7 mouse cellular contexts compared by ENCODE assay signal in the genomic region with DNA sequence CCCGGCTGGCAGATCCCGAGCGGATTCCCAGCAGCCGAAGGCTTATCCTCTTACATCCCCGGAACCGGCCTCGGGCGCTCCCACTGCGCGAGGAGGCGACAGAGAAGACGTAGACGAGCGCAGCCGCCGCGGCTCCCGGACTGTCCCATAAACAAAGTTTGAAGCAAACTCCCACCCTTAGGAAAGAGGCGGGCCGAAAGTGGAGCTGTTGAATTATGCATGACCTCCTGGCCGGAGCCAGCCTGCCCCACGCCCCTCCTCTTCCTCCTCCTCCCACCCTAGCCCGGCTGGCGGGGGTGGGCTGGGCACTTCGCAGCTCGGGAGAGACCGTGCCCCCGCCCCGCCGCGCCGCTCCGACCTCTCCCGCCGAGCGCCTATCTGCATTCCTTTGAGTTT. TPM values are rescaled to one million over a fixed set of nuclear protein-coding genes. Genes with fewer than 3 reads are reported as not detected.
DNase-seq lines count a peak whose midpoint lies in the region; ATAC-seq and TF ChIP-seq lines count a peak whose summit lies in the region.

A gene (minus strand): TSS at position 251 of the 396 bp plus-strand sequence.

- TF ChIP-seq POLR2A in brain, embryonic 14.5 days (IDR thresholded peaks at IDR 0.05; ENCODE audit: borderline replicate concordance, extremely low read depth, insufficient read depth, insufficient read length, poor library complexity, severe bottlenecking), result no peak

- no peaks in the 10 kb centered on the region for H3K27me3 ChIP-seq in embryonic facial prominence, embryonic 14.5 days (replicated peaks; ENCODE audit: control insufficient read depth, insufficient read depth, low read length)
- no peaks in the 10 kb centered on the region for H3K27me3 ChIP-seq in kidney, embryonic 14.5 days (ENCODE audit: control insufficient read depth, insufficient read depth, low read length)
- H3K27me3 ChIP-seq in limb, embryonic 15.5 days, result no peaks in the 10 kb centered on the region
- no peaks in the 10 kb centered on the region for H3K27me3 ChIP-seq in midbrain, embryonic 16.5 days (ENCODE audit: control insufficient read depth, insufficient read depth, low read depth, low read length)
- no peaks in the 10 kb centered on the region for H3K27me3 ChIP-seq in stomach, embryonic 15.5 days (replicated peaks)

- peak within 1 kb of the TSS; percentile 95 for H3K27ac ChIP-seq in embryonic facial prominence, embryonic 14.5 days (replicated peaks; ENCODE audit: low read depth, low read length)
- H3K27ac ChIP-seq in kidney, embryonic 14.5 days (ENCODE audit: low read depth, low read length), result peak within 1 kb of the TSS; percentile 93
- H3K27ac ChIP-seq in limb, embryonic 15.5 days, result peak within 1 kb of the TSS; percentile 98
- peak within 1 kb of the TSS; percentile 71 for H3K27ac ChIP-seq in midbrain, embryonic 16.5 days (ENCODE audit: low read length)
- H3K27ac ChIP-seq in stomach, embryonic 15.5 days, result peak within 1 kb of the TSS; percentile 96

- DNase-seq in brain, embryonic 14.5 days (ENCODE audit: low read depth), result peak; percentile 95
- peak; percentile 98 for DNase-seq in embryonic facial prominence, embryonic 14.5 days (ENCODE audit: low spot score)
- DNase-seq in heart, adult 8-10 months (ENCODE audit: low spot score), result peak; percentile 95

- peak within 1 kb of the TSS; percentile 83 for H3K4me3 ChIP-seq in embryonic facial prominence, embryonic 14.5 days (ENCODE audit: low read depth, low read length)
- peak within 1 kb of the TSS; percentile 72 for H3K4me3 ChIP-seq in kidney, embryonic 14.5 days (ENCODE audit: low read length)
- H3K4me3 ChIP-seq in limb, embryonic 15.5 days, result peak within 1 kb of the TSS; percentile 84
- peak within 1 kb of the TSS; percentile 50 for H3K4me3 ChIP-seq in midbrain, embryonic 16.5 days (ENCODE audit: low read depth, low read length)
- H3K4me3 ChIP-seq in stomach, embryonic 15.5 days (replicated peaks), result peak within 1 kb of the TSS; percentile 69

- H3K9ac ChIP-seq in embryonic facial prominence, embryonic 14.5 days (ENCODE audit: low read depth, low read length), result peak within 1 kb of the TSS; percentile 85
- H3K9ac ChIP-seq in kidney, embryonic 14.5 days (ENCODE audit: low read depth, low read length), result peak within 1 kb of the TSS; percentile 72
- H3K9ac ChIP-seq in limb, embryonic 15.5 days, result peak within 1 kb of the TSS; percentile 90
- H3K9ac ChIP-seq in midbrain, embryonic 16.5 days (ENCODE audit: low read depth, low read length), result peak within 1 kb of the TSS; percentile 72
- peak within 1 kb of the TSS; percentile 61 for H3K9ac ChIP-seq in stomach, embryonic 15.5 days

- peaks cover 22% of the 10 kb centered on the region for H3K4me1 ChIP-seq in embryonic facial prominence, embryonic 14.5 days (ENCODE audit: control insufficient read depth, insufficient read depth, low read length)
- peaks cover 16% of the 10 kb centered on the region for H3K4me1 ChIP-seq in kidney, embryonic 14.5 days (ENCODE audit: control insufficient read depth, insufficient read depth, low read length)
- peaks cover 35% of the 10 kb centered on the region for H3K4me1 ChIP-seq in limb, embryonic 15.5 days
- H3K4me1 ChIP-seq in midbrain, embryonic 16.5 days (ENCODE audit: control insufficient read depth, insufficient read depth, low read length), result no peaks in the 10 kb centered on the region
- peaks cover 11% of the 10 kb centered on the region; the same call in 1 of the 2 replicates for H3K4me1 ChIP-seq in stomach, embryonic 15.5 days

- peaks cover 5% of the 10 kb centered on the region for H3K36me3 ChIP-seq in embryonic facial prominence, embryonic 14.5 days (ENCODE audit: control insufficient read depth, insufficient read depth, low read length)
- no peaks in the 10 kb centered on the region for H3K36me3 ChIP-seq in kidney, embryonic 14.5 days (ENCODE audit: control insufficient read depth, insufficient read depth, low read length)
- peaks cover under 1% of the 10 kb centered on the region; the same call in 1 of the 2 replicates for H3K36me3 ChIP-seq in limb, embryonic 15.5 days
- no peaks in the 10 kb centered on the region for H3K36me3 ChIP-seq in midbrain, embryonic 16.5 days (ENCODE audit: control insufficient read depth, insufficient read depth, low read length)
- peaks cover 1% of the 10 kb centered on the region; the same call in 1 of the 2 replicates for H3K36me3 ChIP-seq in stomach, embryonic 15.5 days

- 0% methylated on average over 22 of the region's 36 CpGs for WGBS in embryonic facial prominence, embryonic 14.5 days
- under 1% methylated on average over 35 of the region's 36 CpGs for WGBS in kidney, embryonic 14.5 days
- under 1% methylated on average over 36 of the region's 36 CpGs for WGBS in limb, embryonic 15.5 days
- WGBS in midbrain, embryonic 16.5 days, result 0% methylated on average over 31 of the region's 36 CpGs
- under 1% methylated on average over 36 of the region's 36 CpGs for WGBS in stomach, embryonic 15.5 days

- H3K4me2 ChIP-seq in embryonic facial prominence, embryonic 14.5 days (ENCODE audit: low read depth, low read length), result peak within 1 kb of the TSS; percentile 84
- peak within 1 kb of the TSS; percentile 77 for H3K4me2 ChIP-seq in kidney, embryonic 14.5 days (replicated peaks; ENCODE audit: low read depth, low read length)
- peak within 1 kb of the TSS; percentile 79 for H3K4me2 ChIP-seq in limb, embryonic 15.5 days
- H3K4me2 ChIP-seq in midbrain, embryonic 16.5 days (ENCODE audit: low read length), result peak within 1 kb of the TSS; percentile 99
- H3K4me2 ChIP-seq in stomach, embryonic 15.5 days, result peak within 1 kb of the TSS; percentile 85

- ATAC-seq in embryonic facial prominence, embryonic 14.5 days (ENCODE audit: low read depth), result peak; percentile 93
- ATAC-seq in kidney, embryonic 14.5 days (ENCODE audit: low FRiP score, low TSS enrichment), result peak; percentile 94
- ATAC-seq in limb, embryonic 15.5 days (ENCODE audit: insufficient number of reproducible peaks, low FRiP score, low TSS enrichment, low read depth), result peak; percentile 93
- ATAC-seq in midbrain, embryonic 16.5 days, result peak; percentile 85
- peak; percentile 93 for ATAC-seq in stomach, embryonic 15.5 days (ENCODE audit: insufficient read depth, low FRiP score, low read depth)

- no peak for TF ChIP-seq CTCF in brain, embryonic 14.5 days (IDR thresholded peaks at IDR 0.05; ENCODE audit: borderline replicate concordance, extremely low read depth, insufficient read depth, insufficient read length)

- H3K9me3 ChIP-seq in embryonic facial prominence, embryonic 14.5 days (ENCODE audit: control insufficient read depth, low read length), result no peaks in the 10 kb centered on the region
- H3K9me3 ChIP-seq in kidney, embryonic 14.5 days (ENCODE audit: control insufficient read depth, low read length), result no peaks in the 10 kb centered on the region
- no peaks in the 10 kb centered on the region for H3K9me3 ChIP-seq in limb, embryonic 15.5 days
- no peaks in the 10 kb centered on the region for H3K9me3 ChIP-seq in midbrain, embryonic 16.5 days (replicated peaks; ENCODE audit: control insufficient read depth, low read length, poor library complexity, severe bottlenecking)
- no peaks in the 10 kb centered on the region for H3K9me3 ChIP-seq in stomach, embryonic 15.5 days

RNA-seq across cellular contexts. Expression of the gene that starts here (rescaled TPM):
- polyA plus RNA-seq in brain, embryonic 14.5 days (2012; rRNA removed), result 19.6 and 20.6 TPM in 2 replicates
- polyA plus RNA-seq in embryonic facial prominence, embryonic 14.5 days (2014; fragmentation: Nextera tagmentation; extraction: Ambion mirVana), result 30.2 and 30.9 TPM in 2 replicates
- total RNA-seq in heart, adult 8-10 months (2022), result 10 to 100 TPM; 39.7 to 50.1 (median 46.3) TPM
- polyA plus RNA-seq in kidney, embryonic 14.5 days (2014; fragmentation: Nextera tagmentation; extraction: Ambion mirVana), result 17.7 and 20.7 TPM in 2 replicates
- polyA plus RNA-seq in limb, embryonic 15.5 days (2015; fragmentation: Nextera tagmentation; extraction: Ambion mirVana), result 36.2 and 39.4 TPM in 2 replicates
- polyA plus RNA-seq in midbrain, embryonic 16.5 days (2015; fragmentation: Nextera tagmentation; extraction: Ambion mirVana), result 5.8 and 6.4 TPM in 2 replicates
- polyA plus RNA-seq in stomach, embryonic 15.5 days (2015; fragmentation: Nextera tagmentation; extraction: Ambion mirVana), result 16.9 and 18.9 TPM in 2 replicates

Comparison
In these comparisons a context has a peak if more than half of its experiments do, and no peak if none do; other contexts are left out.
1. Peak in every context shown above with its lines: DNase-seq, ATAC-seq, H3K4me3 ChIP-seq and H3K27ac ChIP-seq.